11 mouse cellular contexts compared by ENCODE assay signal in genomic region chr2:33794483-33794882, GRCm38 (mm10).
DNase-seq lines count a peak whose midpoint lies in the region; ATAC-seq lines count a peak whose summit lies in the region.
"Had no signal": no experiment of that assay in that cellular context is flagged by ENCODE, and none has a peak within 500 bp of the region (broad histone marks: within the 10 kb centered on the region; RNA-seq: fewer than 3 reads in every experiment).

No protein-coding gene starts in this region.

- H3K4me1 ChIP-seq in heart, embryonic 16.5 days (ENCODE audit: control insufficient read depth, insufficient read depth, low read length), result peaks cover 5% of the 10 kb centered on the region; the same call in 1 of the 2 replicates
- peaks cover 31% of the 10 kb centered on the region for H3K4me1 ChIP-seq in neural tube, embryonic 14.5 days (ENCODE audit: control insufficient read depth, insufficient read depth, low read length)

- H3K27ac ChIP-seq in heart, embryonic 16.5 days (ENCODE audit: low read length), result no peak overlapping the region
- peak overlapping the region; percentile 60; the same call in 1 of the 2 replicates for H3K27ac ChIP-seq in neural tube, embryonic 14.5 days (ENCODE audit: low read depth, low read length)
- H3K27ac ChIP-seq: liver, embryonic 13.5 days; stomach, postnatal 0 days had no signal

- no peak overlapping the region for H3K9ac ChIP-seq in heart, embryonic 16.5 days (ENCODE audit: low read length)
- 0 out of 2 replicates have a peak overlapping the region, but pooled peaks have one; percentile 11 for H3K9ac ChIP-seq in neural tube, embryonic 14.5 days (replicated peaks; ENCODE audit: low read depth, low read length)
- H3K9ac ChIP-seq: liver, embryonic 13.5 days had no signal

- no peak overlapping the region for H3K4me3 ChIP-seq in heart, embryonic 16.5 days (ENCODE audit: low read length)
- H3K4me3 ChIP-seq in neural tube, embryonic 14.5 days (ENCODE audit: low read depth, low read length), result no peak overlapping the region
- H3K4me3 ChIP-seq: liver, embryonic 13.5 days had no signal

- H3K36me3 ChIP-seq in heart, embryonic 16.5 days (ENCODE audit: control insufficient read depth, insufficient read depth), result no peaks in the 10 kb centered on the region
- H3K36me3 ChIP-seq in neural tube, embryonic 14.5 days (ENCODE audit: control insufficient read depth, insufficient read depth, low read length), result no peaks in the 10 kb centered on the region

- no peaks in the 10 kb centered on the region for H3K9me3 ChIP-seq in heart, embryonic 16.5 days (replicated peaks; ENCODE audit: control insufficient read depth, low read length)
- no peaks in the 10 kb centered on the region for H3K9me3 ChIP-seq in neural tube, embryonic 14.5 days (ENCODE audit: control insufficient read depth, low read length)
- H3K9me3 ChIP-seq: liver, embryonic 13.5 days had no signal

- DNase-seq in heart, adult 8-10 months (ENCODE audit: low spot score), result no peak
- DNase-seq in cerebellum, postnatal 36 days, result peak; percentile 41 to 45
- DNase-seq in layer of hippocampus, postnatal 10 days (ENCODE audit: low spot score in 2 of 2), result peak; percentile 45 to 55
- no peak for DNase-seq in yolk sac, embryonic 10.5 days (ENCODE audit: low spot score)
- DNase-seq in urinary bladder, postnatal 36 days (ENCODE audit: low spot score in 2 of 2), result no peak
- DNase-seq: gastrocnemius, postnatal 14 days; liver, embryonic 13.5 days had no signal

- H3K27me3 ChIP-seq in heart, embryonic 16.5 days (ENCODE audit: control insufficient read depth, insufficient read depth, low read length), result no peaks in the 10 kb centered on the region
- no peaks in the 10 kb centered on the region for H3K27me3 ChIP-seq in neural tube, embryonic 14.5 days (ENCODE audit: control insufficient read depth, insufficient read depth, low read length)
- H3K27me3 ChIP-seq: liver, embryonic 13.5 days had no signal

- no peak overlapping the region for H3K4me2 ChIP-seq in heart, embryonic 16.5 days (ENCODE audit: low read depth, low read length)
- H3K4me2 ChIP-seq in neural tube, embryonic 14.5 days (ENCODE audit: low read depth, low read length), result no peak overlapping the region
- H3K4me2 ChIP-seq: liver, embryonic 13.5 days had no signal

- WGBS in heart, embryonic 16.5 days, result 44% methylated on average over 9 of the region's 9 CpGs
- 57% methylated on average over 9 of the region's 9 CpGs for WGBS in neural tube, embryonic 14.5 days

- ATAC-seq in heart, embryonic 16.5 days (replicated peaks; ENCODE audit: extremely low read depth, insufficient read depth, low FRiP score), result peak; percentile 58
- no peak for ATAC-seq in neural tube, embryonic 14.5 days (ENCODE audit: low read depth)
- no peak for ATAC-seq in megakaryocyte-erythroid progenitor cell, adult 5-6 weeks (replicated peaks; ENCODE audit: low FRiP score, low TSS enrichment, poor library complexity, severe bottlenecking)

Comparison
In these comparisons a context has a peak if more than half of its experiments do, and no peak if none do; other contexts are left out.
1. DNase-seq: peak in cerebellum, postnatal 36 days (2 of 2) and layer of hippocampus, postnatal 10 days (2 of 2); none in heart, adult 8-10 months (single experiment), yolk sac, embryonic 10.5 days (single experiment) and urinary bladder, postnatal 36 days (0 of 2).